Comparison of ENCODE assay signal across 11 mouse cellular contexts in genomic region chr12:7749319-7750238, GRCm38 (mm10).
DNase-seq lines count a peak whose midpoint lies in the region.
"Had no signal": no experiment of that assay in that cellular context is flagged by ENCODE, and none has a peak within 500 bp of the region (broad histone marks: within the 10 kb centered on the region; RNA-seq: fewer than 3 reads in every experiment).

No protein-coding gene starts in this region.

- H3K27ac ChIP-seq in heart, embryonic 10.5 days: peak overlapping the region; percentile 76
- H3K27ac ChIP-seq: liver, embryonic 13.5 days; stomach, postnatal 0 days had no signal

- WGBS in heart, embryonic 10.5 days: 16% methylated on average over 5 of the region's 5 CpGs

- peak; percentile 85 for DNase-seq in heart, embryonic 10.5 days (ENCODE audit: low spot score)
- DNase-seq in heart, postnatal 4 days: no peak
- peak; percentile 20 for DNase-seq in right cerebral cortex, postnatal 4 days
- no peak for DNase-seq in right cerebral cortex, adult 18-20 months
- peak; percentile 14 for DNase-seq in kidney, postnatal 10 days
- no peak for DNase-seq in T-cell, adult 2 months (ENCODE audit: low spot score)
- DNase-seq in left cerebral cortex, adult 11 months (ENCODE audit: low spot score): no peak
- no peak for DNase-seq in gastrocnemius, adult 8-10 months (ENCODE audit: low spot score in 2 of 2)
- DNase-seq: liver, embryonic 13.5 days had no signal

- H3K27me3 ChIP-seq in heart, embryonic 10.5 days (ENCODE audit: insufficient read depth, poor library complexity, severe bottlenecking): no peaks in the 10 kb centered on the region
- H3K27me3 ChIP-seq: liver, embryonic 13.5 days; megakaryocyte, embryonic 14.5 days had no signal

- no peaks in the 10 kb centered on the region for H3K36me3 ChIP-seq in heart, embryonic 10.5 days
- H3K36me3 ChIP-seq: liver, embryonic 13.5 days had no signal

- peaks cover 43% of the 10 kb centered on the region for H3K4me1 ChIP-seq in heart, embryonic 10.5 days
- H3K4me1 ChIP-seq: liver, embryonic 13.5 days; megakaryocyte, embryonic 14.5 days had no signal

- H3K9me3 ChIP-seq in heart, embryonic 10.5 days: no peaks in the 10 kb centered on the region
- H3K9me3 ChIP-seq: liver, embryonic 13.5 days had no signal

- no peak overlapping the region for H3K4me3 ChIP-seq in heart, embryonic 10.5 days
- H3K4me3 ChIP-seq: liver, embryonic 13.5 days; megakaryocyte, embryonic 14.5 days had no signal

Comparison
In these comparisons a context has a peak if more than half of its experiments do, and no peak if none do; other contexts are left out.
1. DNase-seq: peak in heart, embryonic 10.5 days (single experiment), right cerebral cortex, postnatal 4 days (single experiment) and kidney, postnatal 10 days (single experiment); none in heart, postnatal 4 days (single experiment), right cerebral cortex, adult 18-20 months (single experiment), T-cell, adult 2 months (single experiment), left cerebral cortex, adult 11 months (single experiment) and gastrocnemius, adult 8-10 months (0 of 2).